Mouse (Mus musculus) mouse embryonic stem cell (cell line): ENCODE measurements around the gene Riiad1.

ENCODE experiments used
- in situ Hi-C, 2 experiments: fragments of 300-500 bp; cut with MboI; formaldehyde crosslinking; loops; 1 replicate in 1 of 2; 3 replicates in 1 of 2; pipeline ENCODE4 v1.14.3; 2019 to 2020; ENCODE audit warnings: low sequenced_read_pairs in 2 of 2, low pct_unique_long_range_greater_than_20kb in 1 of 2, mixed read lengths in 1 of 2; ENCODE audit not compliant: unreplicated experiment in 1 of 2

The Riiad1 gene

DNA sequence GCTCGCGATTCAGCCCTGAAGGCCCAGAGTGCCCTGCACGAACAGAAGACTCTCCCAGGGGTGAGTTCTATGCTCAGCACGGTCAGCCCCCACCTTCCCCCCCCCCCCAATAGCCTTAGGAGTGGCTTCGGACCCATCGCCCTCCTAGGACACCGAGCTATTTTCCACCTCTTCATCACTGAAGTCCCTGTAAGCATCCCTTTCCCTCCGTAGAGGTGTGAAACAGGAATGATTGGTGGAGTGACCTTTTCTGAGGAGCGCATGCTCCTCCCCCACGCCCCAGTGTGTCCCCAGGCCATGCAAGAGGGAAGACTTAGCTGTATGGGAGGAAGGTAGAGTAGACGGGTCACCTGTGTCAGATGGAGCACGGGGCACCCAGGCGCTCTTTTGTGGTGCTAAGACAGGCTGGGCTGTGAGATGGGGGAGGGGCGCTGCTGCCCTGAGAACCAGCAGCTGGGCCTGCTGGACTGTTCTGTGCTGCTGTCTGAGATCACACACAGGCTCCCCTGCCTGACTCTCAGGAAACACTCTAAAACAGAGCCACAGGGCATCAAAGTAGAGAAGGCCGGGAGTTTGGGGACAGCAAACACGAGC, at the start of gene Riiad1:
Gene Riiad1, minus strand, starts transcription at position 51 of the 594 bp plus-strand sequence.
- in situ Hi-C loops = no loop called here

DNA sequence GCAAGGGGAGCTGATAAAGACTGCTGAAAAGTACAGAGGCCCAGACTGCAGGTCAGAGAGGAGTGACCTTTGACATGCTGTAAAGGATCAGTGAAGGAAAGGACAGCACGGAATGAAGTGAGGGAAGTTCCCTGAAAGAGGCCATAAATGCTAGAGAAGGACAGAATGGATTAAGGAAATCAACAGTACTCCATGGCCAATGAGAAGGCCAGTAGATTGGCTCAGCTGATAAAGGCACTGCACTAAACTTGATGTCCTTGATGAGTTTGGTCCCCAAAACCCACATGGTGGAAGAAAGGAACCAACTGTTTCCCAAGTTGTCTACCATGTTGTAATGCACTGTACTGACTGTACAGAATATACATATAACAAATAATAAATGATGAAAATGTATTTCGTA, 46.6 kb upstream of the Riiad1 start:
- in situ Hi-C loops = no loop called here

DNA sequence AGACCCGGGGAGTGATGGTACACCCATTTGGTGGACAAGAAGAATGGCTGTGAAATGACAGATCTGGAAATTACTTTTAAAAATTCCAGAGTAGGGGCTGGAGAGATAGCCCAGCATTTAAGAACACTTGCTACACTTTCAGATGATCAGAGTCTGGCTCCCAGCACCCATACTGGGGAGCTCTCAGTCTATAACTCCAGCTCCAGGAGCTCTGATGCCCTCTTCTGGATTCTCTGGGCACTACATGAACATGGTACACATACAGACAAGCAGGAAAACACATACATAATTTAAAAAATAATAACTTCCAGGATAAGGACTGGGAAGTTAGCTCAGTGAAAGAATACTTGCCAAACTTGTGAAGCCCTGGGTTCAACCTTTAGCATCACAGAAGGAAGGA, 26.5 kb upstream of the Riiad1 start:
- in situ Hi-C loops = loop anchor here in 1 of 2 experiments (10.0 kb wide), 1 partner anchor 52 kb away; no protein-coding TSS in a partner anchor

DNA sequence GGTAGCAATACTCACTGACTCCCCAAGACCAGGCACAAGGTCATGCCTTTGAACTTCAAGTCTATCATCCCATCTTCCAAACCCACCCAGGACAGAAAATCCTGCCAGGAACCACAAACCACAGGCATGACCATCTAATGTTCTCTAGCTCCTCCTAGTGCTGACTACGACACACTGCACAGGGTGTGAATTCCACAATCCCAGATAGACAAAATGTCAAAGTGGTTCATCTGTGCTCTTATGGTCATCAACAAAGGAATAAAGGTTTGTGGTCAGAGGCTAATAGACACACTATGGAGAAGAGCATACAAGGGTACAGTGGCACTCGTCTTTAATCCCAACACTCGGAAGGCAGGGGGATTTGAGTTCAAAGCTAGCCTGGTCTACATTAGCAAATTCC, 22.1 kb upstream of the Riiad1 start:
- in situ Hi-C loops = loop anchor here in 1 of 2 experiments (10.0 kb wide), 1 partner anchor 47 kb away; no protein-coding TSS in a partner anchor

DNA sequence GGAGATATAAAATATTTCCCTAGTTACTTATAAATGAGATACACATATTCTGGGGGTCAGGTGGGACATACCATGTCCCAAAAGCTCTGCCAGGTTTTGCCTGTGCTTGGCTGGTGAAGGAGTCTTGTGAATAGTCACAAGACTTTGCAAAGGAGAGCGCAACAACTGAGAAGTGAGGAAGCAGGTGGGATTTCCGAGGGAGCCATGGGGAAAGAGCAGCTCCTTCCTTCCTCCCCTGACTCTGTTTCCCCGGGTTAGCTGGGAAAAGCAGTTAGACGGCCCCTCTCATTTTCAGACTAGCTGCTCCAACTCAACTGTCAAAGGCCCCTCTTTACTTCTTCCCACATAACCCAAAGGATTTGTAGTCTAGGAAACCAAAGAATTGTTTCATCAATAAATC, 17.0 kb upstream of the Riiad1 start:
- in situ Hi-C loops = loop anchor here in 1 of 2 experiments (5.0 kb wide), 1 partner anchor 40 kb away; no protein-coding TSS in a partner anchor

DNA sequence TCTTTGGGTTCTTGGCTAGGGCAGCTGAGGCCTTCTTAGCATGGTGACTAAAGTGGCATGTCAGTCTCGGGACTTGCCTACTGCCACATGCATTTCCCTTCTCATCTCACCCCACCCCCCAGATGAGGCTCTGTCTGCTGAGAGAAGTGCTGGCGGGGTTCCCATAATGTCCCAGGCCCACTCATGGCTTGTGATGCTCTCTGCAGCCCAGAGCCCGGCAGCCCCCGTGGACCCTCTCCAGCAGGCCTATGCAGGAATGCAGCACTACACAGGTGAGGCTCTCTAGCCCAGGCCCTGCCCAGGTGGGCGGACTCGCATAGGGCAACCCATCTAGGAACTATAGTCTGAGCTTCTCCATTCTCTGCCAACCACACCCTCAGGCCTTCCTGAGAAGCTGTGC, 7.4 kb upstream of the Riiad1 start:
- in situ Hi-C loops = no loop called here

DNA sequence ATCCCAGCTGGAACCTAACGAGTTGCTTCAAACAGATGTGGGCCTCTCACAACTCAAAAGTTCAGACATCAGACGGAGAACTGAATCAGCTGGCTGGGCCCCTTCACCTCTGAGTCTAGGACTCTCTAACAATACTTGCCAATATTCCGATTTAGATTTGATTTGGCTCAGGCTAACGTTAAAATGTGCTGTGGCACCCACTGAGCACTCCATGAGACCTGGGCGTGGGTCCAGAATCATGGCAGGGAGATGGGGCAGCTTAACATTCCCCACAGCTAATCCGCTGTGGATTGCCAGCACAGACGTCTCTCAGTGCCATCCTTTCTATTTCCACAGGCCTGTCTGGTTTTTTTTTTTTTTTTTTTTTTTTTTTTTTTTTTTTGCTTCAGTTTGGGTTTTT, 5.8 kb upstream of the Riiad1 start:
- in situ Hi-C loops = no loop called here

DNA sequence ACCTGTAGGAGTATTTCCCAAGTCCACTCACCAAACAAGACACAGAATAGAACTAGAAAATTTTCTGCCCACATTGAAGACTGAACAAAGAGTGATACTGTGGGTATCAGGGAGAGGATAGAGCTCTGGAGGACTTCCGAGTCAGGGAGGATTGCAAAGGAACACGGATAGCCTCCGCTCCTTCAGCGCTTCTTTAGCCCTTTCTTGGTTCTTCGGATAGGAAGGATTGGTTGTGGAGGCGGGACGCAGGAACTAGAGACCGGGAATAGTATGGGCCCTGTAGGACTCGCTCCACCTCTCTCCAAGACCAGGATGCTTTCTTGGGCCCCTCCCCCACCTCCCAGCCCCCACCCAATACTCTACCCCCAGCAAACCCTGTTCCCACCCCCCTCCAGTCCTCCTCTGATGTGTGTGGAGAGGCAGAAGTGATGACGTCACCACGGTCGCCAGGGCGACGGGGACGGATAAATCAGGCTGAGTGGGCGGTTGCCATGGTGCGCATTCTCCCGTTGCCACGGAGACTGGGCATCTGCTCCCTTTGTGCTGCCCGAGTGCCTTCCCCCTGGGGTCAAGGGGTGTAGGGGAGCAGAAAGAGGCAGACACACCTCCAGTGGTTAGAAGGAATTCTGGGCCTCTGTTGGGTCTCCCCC, 3.8 kb upstream of the Riiad1 start:
- in situ Hi-C loops = no loop called here

DNA sequence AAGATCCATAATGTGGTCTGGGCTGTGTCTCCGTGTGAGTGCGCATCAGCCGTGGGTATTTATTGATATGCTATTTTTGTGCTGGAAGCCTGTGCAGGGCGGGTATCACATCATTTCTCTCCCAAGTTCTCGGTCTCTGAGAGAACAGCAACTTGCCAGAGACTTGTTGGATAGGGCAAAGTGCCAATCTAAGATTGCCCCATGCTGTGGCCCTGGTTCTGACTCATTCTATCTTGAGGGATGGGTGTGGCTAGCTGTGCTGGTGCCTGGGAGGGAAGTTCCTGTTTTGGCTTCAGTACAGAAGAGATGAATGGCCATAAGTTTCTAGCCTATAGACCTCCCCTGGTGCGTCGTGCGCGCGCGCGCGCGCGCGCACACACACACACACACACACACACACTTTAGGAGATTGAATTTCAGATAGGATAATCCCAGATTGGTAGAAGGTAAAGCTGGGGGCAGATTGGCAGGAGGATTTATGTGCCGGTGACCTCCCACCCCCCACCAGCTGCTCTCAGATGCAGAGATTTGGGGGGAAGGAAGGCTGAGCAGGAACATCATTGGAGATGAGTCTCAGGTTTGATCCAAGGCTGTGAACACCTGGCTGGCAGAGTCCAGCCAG, 2.7 kb upstream of the Riiad1 start:
- in situ Hi-C loops = no loop called here

DNA sequence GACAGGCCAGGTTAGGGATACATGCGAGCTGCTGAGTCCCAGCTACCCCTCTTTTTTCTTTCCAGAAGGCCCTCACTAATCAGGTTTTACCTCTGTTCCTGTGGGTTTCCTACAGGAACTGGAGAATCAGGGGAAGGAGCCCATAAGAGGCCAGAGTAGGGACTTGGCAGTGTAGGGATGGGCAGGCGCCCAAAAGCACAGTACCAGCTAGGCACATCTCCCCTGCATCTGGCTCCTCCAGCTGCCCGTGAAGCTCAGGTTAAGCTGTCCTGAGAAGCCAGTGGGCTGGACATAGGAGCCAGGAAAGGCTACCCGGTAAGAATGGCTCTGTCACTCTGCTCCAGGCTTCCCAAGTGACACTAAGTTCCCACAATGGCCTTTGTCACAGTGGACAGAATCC, 1.3 kb upstream of the Riiad1 start:
- in situ Hi-C loops = no loop called here

DNA sequence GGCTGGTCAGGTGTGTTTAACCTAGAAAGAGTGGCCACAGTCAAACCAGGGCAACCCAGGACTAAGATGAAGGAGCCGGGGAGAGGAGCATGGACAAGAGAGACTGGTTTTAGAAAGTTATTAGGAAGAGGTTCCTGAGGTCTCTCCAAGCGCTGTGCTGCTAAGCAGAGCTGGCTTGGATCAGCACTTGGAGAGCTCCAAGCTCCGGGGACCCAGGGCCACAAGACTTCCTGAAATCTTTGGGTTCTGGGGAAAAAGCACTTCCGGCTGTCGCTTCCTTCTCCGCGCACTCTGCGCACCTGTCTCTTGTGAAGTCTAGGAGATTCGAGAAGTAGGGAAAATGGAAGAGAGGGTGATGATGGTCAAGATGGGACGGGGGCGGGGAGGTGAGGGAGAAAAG, 577 bp downstream of the Riiad1 start:
- in situ Hi-C loops = no loop called here

DNA sequence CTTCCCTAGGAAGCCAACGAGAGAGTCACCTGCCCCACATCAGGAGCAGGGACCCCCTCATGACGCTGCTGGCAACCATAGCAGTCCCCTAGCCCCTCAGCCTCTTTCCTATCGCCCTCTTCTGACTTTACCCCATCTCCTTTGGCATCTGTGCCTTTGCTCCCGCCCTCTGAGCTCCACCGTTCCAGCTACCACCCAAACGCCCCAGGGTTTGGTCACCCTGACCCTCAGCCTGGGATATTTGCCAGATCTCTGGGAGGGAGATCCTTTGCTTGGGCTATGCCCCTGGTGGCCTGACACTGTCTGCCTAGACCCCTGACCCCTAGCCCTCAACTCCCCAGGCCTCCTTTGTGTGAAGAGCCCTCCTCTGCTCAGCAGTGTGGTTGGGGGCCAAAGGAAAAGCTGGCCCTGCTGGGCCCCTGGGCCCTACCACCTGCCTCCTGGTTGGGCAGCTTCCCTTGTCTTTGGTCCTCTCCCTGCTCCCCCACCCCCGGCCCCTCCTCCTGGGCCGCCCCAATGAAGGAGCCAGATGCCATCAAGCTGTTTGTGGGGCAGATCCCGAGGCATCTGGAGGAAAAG, 1.5 kb downstream of the Riiad1 start:
- in situ Hi-C loops = no loop called here

DNA sequence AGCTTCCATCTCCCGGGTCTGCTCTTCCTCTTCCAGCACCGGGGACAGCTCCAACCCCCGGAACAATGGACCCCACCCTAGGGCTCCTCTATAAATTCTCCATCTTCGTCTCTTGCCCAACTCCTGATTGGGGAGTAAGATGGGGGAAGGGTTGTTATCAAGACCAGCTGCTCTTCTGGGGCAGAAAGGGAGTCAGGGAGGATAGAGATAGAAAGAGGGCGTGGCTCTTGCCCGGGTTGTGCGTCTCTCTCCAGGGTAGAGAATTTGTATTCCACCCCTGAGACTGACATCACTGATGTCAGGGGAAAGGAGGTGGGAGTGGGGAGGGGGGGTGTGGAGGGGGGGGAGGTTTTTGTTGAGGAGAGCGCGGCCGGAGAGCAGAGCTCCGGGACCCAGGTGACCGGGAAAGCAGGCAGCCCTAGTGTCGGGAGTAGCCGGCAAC, 2.1 kb downstream of the Riiad1 start, which contains the start of gene Celf3:
Gene Celf3, plus strand, starts transcription at position 315 of the 442 bp plus-strand sequence.
- in situ Hi-C loops = no loop called here

DNA sequence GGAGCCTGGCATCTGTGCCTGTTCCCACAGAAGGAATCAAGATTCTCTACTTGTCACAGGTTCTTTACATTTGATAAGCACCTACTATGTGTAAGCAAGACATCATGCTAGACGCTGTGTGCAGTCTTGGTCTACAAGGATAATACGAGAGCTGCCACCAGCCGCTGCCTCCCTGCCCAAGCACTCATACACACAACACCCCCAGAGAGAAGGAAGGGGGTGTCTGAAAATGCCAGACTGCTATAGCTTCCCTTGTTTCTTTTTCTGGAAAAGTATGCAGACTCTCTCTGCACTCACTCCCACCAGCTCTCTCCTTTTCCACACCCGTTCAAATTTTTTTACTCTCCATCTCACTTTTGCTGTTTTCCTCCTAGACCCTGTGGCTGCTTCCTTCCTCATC, 2.7 kb downstream of the Riiad1 start:
- in situ Hi-C loops = no loop called here

DNA sequence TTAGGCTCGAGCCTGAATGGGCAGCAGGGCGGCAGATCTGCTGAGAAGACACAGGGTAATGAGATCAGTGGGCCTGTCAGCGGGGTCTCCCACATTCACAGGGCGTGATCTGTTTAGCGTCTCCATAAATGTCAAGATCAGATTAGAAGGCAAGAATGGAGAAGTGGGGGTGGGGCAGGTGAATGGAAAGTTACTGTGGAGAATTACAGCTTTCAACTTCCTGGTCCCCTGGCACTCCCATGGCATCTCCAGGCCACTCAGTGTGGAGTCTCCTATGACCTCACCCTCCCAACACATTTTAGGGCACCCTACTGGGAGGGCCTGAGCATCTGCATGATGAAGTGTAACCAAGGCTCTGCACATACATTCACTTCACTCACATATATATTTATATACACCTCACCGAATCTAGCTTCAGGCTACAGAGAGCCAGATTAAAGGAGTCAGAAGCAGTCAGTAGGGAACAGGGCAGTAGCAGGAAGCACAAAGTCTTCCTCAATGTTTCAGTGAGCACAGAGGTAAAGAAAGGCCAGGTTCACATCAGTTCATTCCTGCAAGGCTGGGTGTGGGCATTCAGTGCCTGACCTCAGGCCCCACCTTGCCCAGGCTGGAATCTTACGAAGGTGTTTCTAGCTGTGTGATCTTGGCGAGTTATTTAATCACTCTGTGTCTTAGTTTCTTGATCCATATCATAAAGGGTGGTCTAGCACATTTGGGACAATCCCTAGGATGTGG, 3.7 kb downstream of the Riiad1 start:
- in situ Hi-C loops = no loop called here

DNA sequence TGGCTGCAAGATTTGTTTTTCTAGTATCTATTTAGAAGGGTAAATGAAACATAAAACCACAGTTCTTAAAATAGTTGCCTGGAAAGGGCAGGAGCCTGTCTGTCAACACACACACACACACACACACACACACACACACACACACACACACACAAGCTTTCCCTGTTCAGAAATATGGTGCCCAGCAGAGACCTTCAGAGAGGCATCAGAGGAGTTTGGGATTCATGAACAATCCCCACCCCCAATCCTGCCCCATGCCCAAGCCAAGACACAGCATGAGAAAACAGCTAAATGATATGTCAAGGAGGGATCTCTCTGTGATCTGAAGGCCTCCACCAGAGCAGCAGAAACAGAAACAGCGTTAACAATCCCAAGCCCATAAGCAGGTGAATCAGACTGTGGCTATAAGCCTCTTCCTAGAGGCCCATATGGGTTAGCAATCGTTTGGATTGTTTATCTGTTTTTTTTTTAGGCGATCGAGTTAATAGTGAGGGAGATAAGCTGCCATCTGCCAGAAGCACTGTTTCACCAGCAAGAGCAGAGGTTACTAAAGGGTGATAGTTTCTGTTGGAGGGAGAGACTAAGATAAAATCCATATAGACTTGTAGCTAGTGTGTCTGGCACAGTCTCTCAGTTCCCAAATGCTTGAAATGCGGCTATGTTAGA, 6.4 kb downstream of the Riiad1 start:
- in situ Hi-C loops = no loop called here

DNA sequence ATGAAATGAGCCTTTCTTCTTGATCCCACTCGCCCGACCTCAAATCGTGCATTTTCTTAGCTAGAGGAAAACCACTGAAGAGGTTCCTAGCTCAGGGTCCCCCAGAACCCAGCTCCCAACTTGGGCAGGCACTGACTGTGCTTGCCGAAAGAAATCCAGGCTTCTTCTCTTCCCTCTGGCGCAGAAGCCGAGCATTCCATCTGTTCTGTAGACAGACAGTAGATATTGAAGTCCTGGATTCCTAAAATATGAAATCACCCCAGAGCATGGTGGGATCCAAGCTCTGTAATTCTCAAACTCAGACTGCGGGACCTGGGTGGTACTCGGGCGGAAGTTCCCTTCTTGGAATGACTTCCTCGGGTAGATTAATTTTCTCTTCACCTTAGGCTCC, 7.0 kb downstream of the Riiad1 start:
- in situ Hi-C loops = no loop called here

DNA sequence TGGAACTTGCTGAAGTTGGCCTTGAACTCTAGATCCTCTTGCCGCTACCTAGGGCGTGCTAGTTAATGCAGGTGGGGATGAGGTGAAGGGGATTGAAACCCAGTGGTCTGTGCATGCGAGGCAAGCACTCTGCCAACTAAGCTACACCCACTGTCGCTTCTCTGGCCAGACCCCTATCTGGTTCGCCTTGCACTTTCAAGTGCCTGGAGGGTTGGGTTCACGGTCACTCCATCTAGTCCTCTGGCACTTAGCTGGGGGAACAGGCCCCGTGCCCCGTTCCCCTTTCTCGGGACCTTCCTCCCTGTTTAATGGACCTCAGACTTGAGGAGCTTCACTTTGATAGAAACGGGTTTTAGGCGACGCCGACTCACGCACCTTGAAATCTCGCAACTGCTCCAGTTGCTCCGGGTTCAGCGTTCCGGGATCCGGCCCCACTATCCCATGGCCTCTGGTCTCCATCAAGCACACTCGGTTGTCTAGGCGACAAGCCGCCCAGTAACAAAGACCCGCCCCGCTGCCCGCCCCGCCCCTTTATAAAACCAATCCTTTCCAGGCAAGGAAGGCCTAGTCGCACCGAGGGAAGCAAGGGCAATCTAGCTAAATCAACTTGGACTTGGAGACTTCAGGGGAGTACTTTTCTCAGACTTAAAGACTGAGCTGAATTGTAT, 7.6 kb downstream of the Riiad1 start:
- in situ Hi-C loops = no loop called here
